Mouse (Mus musculus) layer of hippocampus, adult 8-10 months (tissue): ENCODE measurements around the gene Gm27027. TPM values are rescaled to one million over a fixed set of nuclear protein-coding genes. Genes with fewer than 3 reads are reported as not detected.

Experiments used
- DNase-seq, 2 experiments: peaks; one replicate each; pipeline ENCODE4 v3.0.0; 2022; ENCODE audit warnings: low spot score in 2 of 2
- total RNA-seq, 4 experiments: library from RNA; stranded (reverse); gene quantifications; 2 replicates each; pipeline ENCODE4 v1.2.4; 2022

Gene Gm27027
- total RNA-seq, 4 experiments from 2014 or later, result not detected

- no peak for DNase-seq
These were observed 57.6 kb downstream of the Gm27027 start for GRCm38 (mm10) chr2:93938534-93938933.

- no peak for DNase-seq
These were observed 67.3 kb downstream of the Gm27027 start for GRCm38 (mm10) chr2:93928866-93929265.

- no peak for DNase-seq
These were observed 68.3 kb downstream of the Gm27027 start for GRCm38 (mm10) chr2:93927701-93928437.

- DNase-seq, result no peak
These were observed 70.0 kb downstream of the Gm27027 start for GRCm38 (mm10) chr2:93926141-93926540.

- DNase-seq, result no peak
These were observed 77.1 kb downstream of the Gm27027 start for GRCm38 (mm10) chr2:93919093-93919492.

- no peak for DNase-seq
These were observed 82.6 kb downstream of the Gm27027 start for GRCm38 (mm10) chr2:93913552-93913951.

GRCm38 (mm10) chr2:93911942-93912341, 84.2 kb downstream of the Gm27027 start:
- DNase-seq, result peak; percentile 46 to 49

- DNase-seq, result no peak
These were observed 86.4 kb downstream of the Gm27027 start for GRCm38 (mm10) chr2:93909716-93910115.

- no peak for DNase-seq
These were observed 88.4 kb downstream of the Gm27027 start for GRCm38 (mm10) chr2:93907519-93908294.

Other genes starting within 250 kb of the Gm27027 start
- 10 to 100 TPM; 46.2 to 62.6 (median 57.5) TPM for gene Ext2, start 173.8 kb downstream of the Gm27027 start, total RNA-seq
- 1 to 10 TPM; 2.0 to 8.8 (median 4.3) TPM for gene Accs, start 146.4 kb downstream of the Gm27027 start, total RNA-seq
- gene Accsl, start 127.2 kb downstream of the Gm27027 start, total RNA-seq, result under 1 TPM in 2 of 4 experiments, not detected in 2; 0.73 to 0.91 TPM
- gene Gm13889, start 39.2 kb downstream of the Gm27027 start, total RNA-seq, result 10 to 100 TPM; 35.7 to 55.6 (median 48.7) TPM
- gene Alkbh3, start 14.5 kb upstream of the Gm27027 start, total RNA-seq, result 10 to 100 TPM; 20.7 to 31.5 (median 27.8) TPM
- 10 to 100 TPM; 67.5 to 81.8 (median 71.7) TPM for gene Hsd17b12, start 161.6 kb upstream of the Gm27027 start, total RNA-seq